Comparison of ENCODE assay signal across 8 mouse cellular contexts in the genomic region with DNA sequence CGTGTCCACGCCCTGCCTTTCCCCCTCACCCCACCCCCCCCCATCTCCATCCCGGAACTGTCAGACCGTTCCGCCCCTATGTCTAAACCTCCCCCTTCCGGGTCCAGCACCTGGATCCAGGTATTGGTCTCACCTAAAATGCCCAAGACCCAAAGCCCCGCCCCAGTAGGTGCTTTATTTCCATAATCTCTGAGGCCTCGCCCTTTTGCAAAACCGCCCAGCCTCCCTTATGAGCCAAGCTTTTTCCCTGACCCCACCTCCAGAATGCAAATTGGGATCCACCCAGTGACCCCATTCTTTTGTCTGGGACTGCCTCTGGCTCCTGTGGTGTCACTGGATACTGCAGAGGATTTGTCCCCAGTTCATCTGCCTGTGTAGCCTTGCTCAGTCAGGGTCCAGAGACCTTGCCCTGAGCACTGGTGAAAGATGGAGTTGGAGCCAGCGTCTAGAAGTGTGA. TPM values are rescaled to one million over a fixed set of nuclear protein-coding genes. Genes with fewer than 3 reads are reported as not detected.
DNase-seq lines count a peak whose midpoint lies in the region; ATAC-seq lines count a peak whose summit lies in the region.

Fah (minus strand) TSS at position 430 of the 457 bp plus-strand sequence.

- no peaks in the 10 kb centered on the region for H3K9me3 ChIP-seq in heart, embryonic 11.5 days (replicated peaks; ENCODE audit: control insufficient read depth, low read length)
- no peaks in the 10 kb centered on the region for H3K9me3 ChIP-seq in kidney, embryonic 14.5 days (ENCODE audit: control insufficient read depth, low read length)

- H3K36me3 ChIP-seq in heart, embryonic 11.5 days (ENCODE audit: control insufficient read depth, insufficient read depth, low read length), result no peaks in the 10 kb centered on the region
- H3K36me3 ChIP-seq in kidney, embryonic 14.5 days (ENCODE audit: control insufficient read depth, insufficient read depth, low read length), result no peaks in the 10 kb centered on the region

- peak; percentile 9 for ATAC-seq in CD4-positive, CD25-positive, alpha-beta regulatory T cell, adult 4 months
- ATAC-seq in heart, embryonic 11.5 days (replicated peaks; ENCODE audit: insufficient number of reproducible peaks, low FRiP score, low TSS enrichment), result peak; percentile 41; the same call in 1 of the 2 replicates
- peak; percentile 77 for ATAC-seq in kidney, embryonic 14.5 days (ENCODE audit: low FRiP score, low TSS enrichment)

- no peak within 1 kb of the TSS for H3K27ac ChIP-seq in heart, embryonic 11.5 days (ENCODE audit: low read depth, low read length)
- no peak within 1 kb of the TSS for H3K27ac ChIP-seq in kidney, embryonic 14.5 days (ENCODE audit: low read depth, low read length)

- H3K4me2 ChIP-seq in heart, embryonic 11.5 days, result peak within 1 kb of the TSS; percentile 88
- H3K4me2 ChIP-seq in kidney, embryonic 14.5 days (replicated peaks; ENCODE audit: low read depth, low read length), result peak within 1 kb of the TSS; percentile 89

- H3K4me3 ChIP-seq in heart, embryonic 11.5 days (ENCODE audit: low read depth, low read length), result peak within 1 kb of the TSS; percentile 52
- H3K4me3 ChIP-seq in kidney, embryonic 14.5 days (ENCODE audit: low read length), result peak within 1 kb of the TSS; percentile 56

- peak within 1 kb of the TSS; percentile 66 for H3K9ac ChIP-seq in heart, embryonic 11.5 days (ENCODE audit: low read depth, low read length)
- H3K9ac ChIP-seq in kidney, embryonic 14.5 days (ENCODE audit: low read depth, low read length), result peak within 1 kb of the TSS; percentile 42

- H3K27me3 ChIP-seq in heart, embryonic 11.5 days (ENCODE audit: control insufficient read depth, insufficient read depth, low read length), result no peaks in the 10 kb centered on the region
- no peaks in the 10 kb centered on the region for H3K27me3 ChIP-seq in kidney, embryonic 14.5 days (ENCODE audit: control insufficient read depth, insufficient read depth, low read length)

- H3K4me1 ChIP-seq in heart, embryonic 11.5 days (ENCODE audit: control insufficient read depth, insufficient read depth, low read length), result no peaks in the 10 kb centered on the region
- H3K4me1 ChIP-seq in kidney, embryonic 14.5 days (ENCODE audit: control insufficient read depth, insufficient read depth, low read length), result no peaks in the 10 kb centered on the region

- peak; percentile 82 to 91 for DNase-seq in adrenal gland, adult (ENCODE audit: inconsistent age in 2 of 2, low spot score in 1 of 2)
- DNase-seq in embryo, embryonic 11.5 days (ENCODE audit: low read depth, low spot score), result peak; percentile 26
- peak; percentile 54 for DNase-seq in liver
- DNase-seq in naive thymus-derived CD4-positive, alpha-beta T cell, adult 2 months (ENCODE audit: low read depth), result peak; percentile 20
- no peak for DNase-seq in thymus, postnatal 10 days (ENCODE audit: low spot score in 2 of 2)

- under 1% methylated on average over 10 of the region's 10 CpGs for WGBS in heart, embryonic 11.5 days (ENCODE audit: insufficient replicate concordance)
- WGBS in kidney, embryonic 14.5 days, result 0% methylated on average over 10 of the region's 10 CpGs

RNA-seq across cellular contexts. Expression of gene Fah, which starts in this region (rescaled TPM):
- 10 to 100 TPM; 11.3 to 14.6 TPM for polyA plus RNA-seq in CD4-positive, CD25-positive, alpha-beta regulatory T cell, adult 4 months (2017; shearing (Covaris generic))
- 9.2 and 11.2 TPM in 2 replicates for polyA plus RNA-seq in heart, embryonic 11.5 days (2014; fragmentation: Nextera tagmentation; extraction: Ambion mirVana)
- 2.7 and 3.8 TPM in 2 replicates for polyA plus RNA-seq in kidney, embryonic 14.5 days (2014; fragmentation: Nextera tagmentation; extraction: Ambion mirVana)

Comparison
In these comparisons a context has a peak if more than half of its experiments do, and no peak if none do; other contexts are left out.
1. ATAC-seq: peak in every context shown above with its lines; median percentile 77 in kidney, embryonic 14.5 days; 41 in heart, embryonic 11.5 days; 9 in CD4-positive, CD25-positive, alpha-beta regulatory T cell, adult 4 months.
2. DNase-seq: peak in adrenal gland, adult (2 of 2), embryo, embryonic 11.5 days (single experiment), liver (single experiment) and naive thymus-derived CD4-positive, alpha-beta T cell, adult 2 months (single experiment); none in thymus, postnatal 10 days (0 of 2).